Mouse (Mus musculus) neutrophil, adult 65 days (primary cell): ENCODE results near the gene Upk3a. TPM values are rescaled to one million over a fixed set of nuclear protein-coding genes. Genes with fewer than 3 reads are reported as not detected.

Source experiments
- total RNA-seq: library from RNA; stranded (reverse); gene quantifications from 2 replicates; pipeline ENCODE4 v1.2.4, GENCODE M21; 2023

Upk3a gene
- not detected in 2 replicates for total RNA-seq

DNA sequence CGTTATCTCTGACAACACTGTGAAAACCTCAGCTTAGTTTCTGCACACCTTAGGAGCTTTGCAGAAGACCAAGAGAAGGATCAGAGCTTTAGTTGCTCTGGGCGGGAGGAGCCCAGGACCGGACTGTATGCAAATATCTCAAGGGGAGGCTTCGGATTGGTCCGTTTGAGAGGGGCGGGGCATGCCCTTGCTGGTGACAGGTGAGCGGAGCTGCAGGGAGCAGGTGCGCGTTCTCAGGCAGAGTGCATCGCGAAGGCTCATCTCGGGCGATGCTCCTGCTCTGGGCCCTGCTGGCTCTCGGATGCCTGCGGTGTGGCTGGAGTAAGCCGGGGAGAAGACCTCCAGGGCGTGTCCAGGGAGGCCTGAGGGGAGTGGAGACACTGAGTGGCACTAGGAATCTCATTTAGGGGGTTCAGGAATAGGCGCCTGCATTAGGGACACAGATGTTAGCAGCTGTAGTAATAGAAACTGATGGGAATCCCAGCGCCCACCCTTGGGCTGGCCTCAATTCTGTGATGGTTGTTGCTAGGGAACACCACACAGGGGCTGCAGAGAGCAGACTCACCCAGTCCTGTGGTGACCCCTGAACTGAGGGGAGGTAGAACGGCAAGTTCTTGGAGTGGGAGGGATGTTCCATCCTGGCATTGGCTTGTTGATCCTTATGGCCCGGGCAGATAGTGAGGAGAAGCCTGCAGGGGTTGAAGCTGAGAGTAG lies at the start of gene Upk3a:
Upk3a (plus strand) TSS at position 191 of the 714 bp plus-strand sequence.

DNA sequence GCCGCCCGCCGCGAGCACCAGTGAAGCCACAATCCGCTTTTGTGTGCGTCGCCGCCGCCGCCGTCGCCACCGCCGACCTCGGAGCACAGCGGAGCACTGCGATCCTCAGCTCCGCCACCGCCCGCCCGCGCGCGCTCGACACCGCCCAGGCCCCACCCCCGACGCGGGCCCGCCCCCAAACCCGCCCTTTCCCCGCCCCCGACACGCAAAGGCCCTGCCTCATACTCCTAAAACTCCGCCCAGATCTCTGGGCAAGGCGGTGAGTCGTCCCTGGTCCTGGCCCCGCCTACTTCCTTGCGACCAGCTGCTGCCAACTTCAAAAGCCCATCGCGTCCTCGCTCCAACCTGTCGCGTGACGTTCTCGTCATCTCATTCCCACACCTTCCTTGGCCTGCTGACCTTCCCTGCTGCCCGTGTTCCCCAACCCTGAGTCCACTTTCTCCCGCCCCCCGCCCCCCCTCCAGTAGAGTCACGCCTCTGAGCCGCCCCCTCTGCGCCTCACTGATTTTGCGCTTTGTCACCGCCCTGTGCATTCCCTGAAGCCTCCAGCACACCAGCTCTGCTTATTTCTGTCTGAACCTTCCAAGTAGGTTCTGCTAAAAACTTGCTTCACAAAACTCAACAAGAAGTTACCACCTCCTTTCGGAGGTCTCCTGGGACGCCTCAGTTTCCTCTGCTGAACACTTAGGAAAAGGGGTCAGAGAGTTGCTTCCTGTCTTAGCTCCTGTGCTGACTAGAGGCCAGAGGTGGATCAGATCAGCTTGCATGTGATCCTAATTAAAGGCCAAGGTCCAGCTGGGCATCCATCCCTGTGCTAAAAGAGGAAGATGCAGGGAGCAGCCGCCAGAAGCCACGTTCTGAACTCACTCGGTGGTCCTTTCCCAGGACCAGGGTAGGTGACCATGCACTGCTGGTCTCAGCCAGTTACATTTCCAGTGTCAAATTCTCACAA lies 28.8 kb upstream of the Upk3a start, which contains the start of gene 5031439G07Rik:
5031439G07Rik (minus strand) TSS at position 678 of the 952 bp plus-strand sequence.

DNA sequence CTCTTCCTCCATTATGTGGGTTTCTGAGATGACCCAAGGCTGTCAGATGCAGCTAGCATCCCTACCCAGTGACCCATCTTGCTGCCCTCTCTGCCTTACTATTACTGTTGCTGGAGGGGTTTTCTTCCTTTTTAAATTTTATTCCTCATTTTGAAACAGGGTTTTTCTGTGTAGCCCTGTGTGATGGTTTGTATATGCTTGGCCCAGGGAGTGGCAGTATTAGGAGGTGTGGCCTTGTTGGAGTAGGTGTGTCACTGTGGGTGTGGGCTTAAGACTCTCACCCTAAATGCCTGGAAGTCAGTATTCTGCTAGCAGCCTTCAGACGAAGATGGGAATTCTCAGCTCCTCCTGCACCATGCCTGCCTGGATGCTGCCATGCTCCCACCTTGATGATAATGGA lies 11.7 kb downstream of the Upk3a start, which contains the start of gene Fam118a:
Fam118a (plus strand) TSS at position 301 of the 400 bp plus-strand sequence.

Other genes starting within 250 kb of the Upk3a start
- gene Phf21b, start 161.1 kb upstream of the Upk3a start, total RNA-seq, result 0.82 and 3.6 TPM in 2 replicates
- 0.34 and 0.38 TPM in 2 replicates for gene Gm29666, start 97.1 kb upstream of the Upk3a start, total RNA-seq
- 63.2 and 64.0 TPM in 2 replicates for gene Nup50, start 93.7 kb upstream of the Upk3a start, total RNA-seq
- gene 5031439G07Rik, start 28.6 kb upstream of the Upk3a start, total RNA-seq, result 90.0 and 111 TPM in 2 replicates
- 6.2 and 10.4 TPM in 2 replicates for gene Fam118a, start 11.8 kb downstream of the Upk3a start, total RNA-seq
- gene Smc1b, start 114.8 kb downstream of the Upk3a start, total RNA-seq, result not detected in 2 replicates
- not detected in 2 replicates for gene Ribc2, start 114.9 kb downstream of the Upk3a start, total RNA-seq
- 1.8 and 3.0 TPM in 2 replicates for gene Fbln1, start 188.8 kb downstream of the Upk3a start, total RNA-seq